Mouse (Mus musculus) thymus, adult 2 months (tissue): ENCODE measurements around the gene Gm37240.

Source experiments
- CTCF ChIP-seq: fragments of 200-500 bp; IDR thresholded peaks from 2 replicates; pipeline ENCODE4 v1.5.1; 2012; ENCODE audit warnings: mild to moderate bottlenecking, control low read depth, low read length, moderate library complexity, borderline replicate concordance; ENCODE audit not compliant: control insufficient read depth, poor library complexity, insufficient read depth; ENCODE audit errors: extremely low read depth
- POLR2A ChIP-seq: fragments of 200-500 bp; IDR thresholded peaks from 2 replicates; pipeline ENCODE4 v1.6.1; 2012; ENCODE audit warnings: mild to moderate bottlenecking, low read length, control low read depth, moderate library complexity; ENCODE audit not compliant: control insufficient read depth, poor library complexity, insufficient read depth; ENCODE audit errors: extremely low read depth

- TF ChIP-seq POLR2A (no peak), CTCF (no peak)
Measured at GRCm38 (mm10) chr3:85634389-85635125, 252.8 kb downstream of the Gm37240 start.
